Mouse (Mus musculus): ENCODE results near the gene Dgkz.

Gene Dgkz

DNA sequence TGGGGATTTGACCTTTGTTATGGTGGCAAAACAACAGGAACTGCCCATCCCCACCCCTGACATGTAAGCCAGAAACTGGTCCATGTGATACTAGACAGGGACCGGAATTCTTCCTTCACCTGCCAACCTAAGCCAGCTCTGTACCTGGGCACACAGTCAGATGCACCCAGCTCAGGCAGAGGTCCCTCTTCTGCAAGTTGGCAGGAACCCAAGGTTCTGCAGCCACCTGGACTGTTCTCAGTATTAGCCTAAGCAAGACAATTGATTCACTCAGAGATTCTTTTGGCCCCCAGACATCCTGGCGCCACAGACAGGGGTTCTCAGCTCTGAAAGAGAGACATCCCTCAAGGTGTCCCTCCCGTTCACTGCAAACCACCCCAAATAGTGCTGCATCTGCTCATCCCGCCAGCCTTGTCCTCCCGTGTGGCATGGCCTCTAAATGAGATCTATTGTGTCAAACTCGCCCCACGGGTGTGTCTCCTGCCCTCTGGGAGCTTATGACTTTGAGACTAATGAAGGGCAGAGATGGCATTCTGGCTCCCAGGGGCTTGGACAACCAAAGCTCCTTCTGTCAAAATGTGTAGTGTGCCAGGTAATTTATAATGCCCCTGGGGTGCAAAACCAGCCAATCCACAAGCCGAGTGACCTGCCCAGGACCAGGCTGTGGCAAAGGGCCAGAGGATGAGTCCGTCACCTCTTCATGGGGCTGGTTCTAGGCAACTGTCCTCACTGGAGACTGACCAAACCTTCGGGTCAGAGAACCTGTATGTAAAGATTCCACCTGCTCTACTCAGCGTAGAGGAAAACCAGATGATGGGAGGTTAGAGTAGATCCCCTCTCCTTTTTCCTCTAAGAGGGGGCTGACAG, 15.9 kb downstream of the Dgkz start:
- DNase-seq = peak; percentile 41

DNA sequence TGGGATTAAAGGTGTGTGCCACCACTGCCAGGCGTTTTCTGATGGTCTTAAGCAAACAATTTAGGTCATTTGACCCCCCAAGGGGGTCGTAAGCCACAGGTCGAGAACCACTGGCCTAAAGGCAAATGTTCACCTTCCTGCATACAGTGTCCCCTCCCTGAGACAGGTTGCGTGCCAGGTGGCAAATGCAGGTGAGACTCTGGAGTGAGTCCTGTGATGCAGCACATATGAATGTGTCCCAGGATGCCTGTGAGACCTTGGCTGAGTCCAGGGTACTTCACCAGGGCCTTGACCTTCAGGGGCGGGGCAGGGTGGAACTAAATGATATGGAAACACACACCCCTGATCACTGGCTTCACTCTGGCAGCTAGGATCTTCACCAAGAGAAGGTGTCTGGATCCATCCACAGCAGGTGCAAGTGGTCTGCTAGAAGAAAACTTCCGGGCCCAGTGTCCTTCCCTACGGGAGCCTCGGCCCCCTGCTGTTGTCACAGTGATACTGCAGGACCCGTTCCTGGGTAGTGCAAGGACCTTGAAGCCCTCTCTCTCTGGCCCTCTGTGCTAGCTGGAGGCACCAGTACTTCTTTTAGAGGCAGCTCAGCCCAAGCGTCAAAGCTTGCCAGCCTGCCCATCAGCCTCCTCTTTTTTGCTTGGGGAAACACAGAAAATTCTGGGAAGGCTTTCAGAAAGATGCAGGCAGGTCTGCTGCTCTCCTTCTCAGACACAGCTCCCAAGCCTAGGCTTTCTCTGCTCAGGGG, 16.8 kb downstream of the Dgkz start:
- peak; percentile 64 for DNase-seq

DNA sequence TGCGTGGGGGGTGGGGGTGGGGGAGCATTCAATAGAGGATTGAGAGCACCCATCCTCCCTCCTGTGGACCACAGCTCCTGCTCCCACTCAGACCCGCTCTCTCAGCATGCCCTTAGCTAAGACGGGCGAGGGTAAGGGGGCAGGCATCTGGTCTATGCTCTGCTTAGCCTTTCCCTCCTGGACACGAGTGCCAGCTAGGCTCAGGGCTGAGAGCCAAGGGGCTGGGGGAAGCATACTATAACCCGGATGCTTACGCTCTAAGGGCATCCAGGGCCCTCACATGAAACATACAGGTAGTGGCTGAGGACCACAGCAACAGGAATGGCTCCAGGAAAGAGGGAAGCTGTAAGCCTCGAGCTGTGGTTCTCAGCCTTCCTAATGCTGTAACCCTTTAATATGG, 17.6 kb downstream of the Dgkz start:
- DNase-seq = no peak

- no peak for DNase-seq
Observed at GRCm38 (mm10) chr2:91957096-91957495, 18.6 kb downstream of the Dgkz start.

DNA sequence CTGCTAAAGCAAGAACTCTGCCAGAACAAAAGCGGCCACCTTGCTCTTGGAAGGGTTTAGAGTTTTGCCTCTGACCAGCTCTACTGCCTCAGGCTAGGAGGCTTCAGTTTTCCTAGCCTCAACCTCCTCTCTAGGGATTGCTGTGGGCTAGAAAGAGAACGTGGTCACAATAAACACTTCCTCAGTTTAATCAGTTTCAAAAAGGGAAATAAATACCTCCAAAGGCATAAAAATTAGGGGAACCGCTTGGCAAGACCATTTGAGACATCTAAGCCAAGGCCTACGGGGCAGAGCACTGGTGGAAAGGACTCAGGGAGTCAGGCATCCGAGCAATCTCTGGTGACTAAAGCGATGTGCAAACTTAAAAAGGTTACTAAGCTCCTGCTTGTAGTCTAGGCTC, 19.8 kb downstream of the Dgkz start:
- DNase-seq = no peak

DNA sequence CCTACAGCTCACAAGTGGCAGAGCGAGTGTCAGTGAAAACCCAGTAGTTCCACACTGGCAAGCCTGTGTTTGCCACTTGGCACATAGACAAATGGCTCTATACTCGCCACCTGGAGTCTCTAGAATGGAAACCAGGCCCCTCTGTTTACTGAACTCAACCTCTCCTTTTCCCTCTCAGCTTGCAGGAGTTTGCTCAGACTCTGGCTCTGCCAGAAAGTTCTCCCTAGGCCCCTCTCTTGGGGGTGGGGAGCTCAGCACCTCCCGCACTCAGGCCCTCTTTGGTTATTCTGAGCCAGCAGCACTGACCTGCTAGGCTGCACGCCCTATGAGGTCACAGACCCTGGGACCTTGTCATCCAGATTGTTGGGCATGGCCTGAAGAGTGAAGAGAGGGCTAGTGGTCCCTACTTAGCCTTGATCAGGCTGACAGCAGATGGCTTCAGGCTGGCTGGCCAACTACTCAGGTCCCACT, 20.5 kb downstream of the Dgkz start:
- no peak for DNase-seq

DNA sequence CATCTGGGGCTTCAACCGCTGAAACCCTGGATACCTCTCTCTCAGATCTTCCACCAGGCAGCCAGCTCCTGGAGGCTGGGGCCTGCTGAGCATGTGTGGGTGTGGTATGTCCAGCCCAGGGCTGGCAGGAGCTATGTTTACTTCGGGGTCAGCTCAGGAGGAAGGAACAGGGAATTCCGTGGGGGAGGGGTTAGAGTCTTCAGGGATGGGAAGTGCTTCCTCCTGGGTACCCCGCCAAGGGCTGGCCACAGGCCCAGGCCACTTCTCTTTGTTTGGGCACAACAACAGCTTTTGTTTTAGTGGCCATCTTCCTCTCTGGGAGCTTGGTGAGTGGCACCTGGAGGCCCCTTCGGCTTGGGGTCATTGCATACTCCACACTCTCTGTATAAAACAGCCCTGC, 21.8 kb downstream of the Dgkz start:
- DNase-seq = peak; percentile 64

DNA sequence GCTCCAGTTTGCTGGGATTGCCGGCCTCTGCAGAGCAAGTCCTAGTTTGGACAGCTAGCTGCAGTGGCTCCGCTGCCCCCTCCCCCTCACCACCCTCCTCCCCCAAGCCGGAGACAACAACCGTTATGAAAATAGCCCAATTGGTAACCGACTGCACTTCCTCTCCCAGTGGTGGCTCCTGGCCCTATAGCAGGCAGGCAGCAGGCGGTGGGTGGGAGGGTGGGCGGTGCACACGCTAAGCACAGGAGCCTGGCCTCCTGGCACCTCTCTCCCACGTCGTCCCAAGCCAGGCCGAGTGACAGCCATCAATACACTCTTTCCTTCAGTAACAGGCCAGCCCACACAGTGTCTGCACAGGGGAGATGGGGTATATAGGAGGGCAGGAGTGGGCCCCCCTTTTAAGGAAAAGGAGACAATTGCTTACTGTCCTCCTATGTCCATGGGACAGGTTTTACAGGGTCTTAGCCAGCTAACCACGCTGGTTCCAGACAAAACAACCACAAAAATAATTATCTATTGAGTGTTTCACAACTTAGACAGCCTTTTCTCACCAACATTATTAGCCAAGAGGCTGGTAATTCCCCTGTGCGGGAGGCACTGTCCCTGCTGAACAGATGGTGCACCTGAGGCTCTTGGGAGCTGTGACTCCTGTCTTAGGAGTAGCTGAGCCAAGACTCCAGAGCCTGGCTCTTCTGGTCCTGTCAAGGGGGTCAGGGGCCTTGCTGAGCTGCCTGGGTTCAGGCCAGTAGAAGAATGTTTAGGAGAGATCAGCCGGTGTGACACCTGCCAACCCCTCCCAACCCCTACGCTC, 25.2 kb downstream of the Dgkz start:
- peak; percentile 21 for DNase-seq

DNA sequence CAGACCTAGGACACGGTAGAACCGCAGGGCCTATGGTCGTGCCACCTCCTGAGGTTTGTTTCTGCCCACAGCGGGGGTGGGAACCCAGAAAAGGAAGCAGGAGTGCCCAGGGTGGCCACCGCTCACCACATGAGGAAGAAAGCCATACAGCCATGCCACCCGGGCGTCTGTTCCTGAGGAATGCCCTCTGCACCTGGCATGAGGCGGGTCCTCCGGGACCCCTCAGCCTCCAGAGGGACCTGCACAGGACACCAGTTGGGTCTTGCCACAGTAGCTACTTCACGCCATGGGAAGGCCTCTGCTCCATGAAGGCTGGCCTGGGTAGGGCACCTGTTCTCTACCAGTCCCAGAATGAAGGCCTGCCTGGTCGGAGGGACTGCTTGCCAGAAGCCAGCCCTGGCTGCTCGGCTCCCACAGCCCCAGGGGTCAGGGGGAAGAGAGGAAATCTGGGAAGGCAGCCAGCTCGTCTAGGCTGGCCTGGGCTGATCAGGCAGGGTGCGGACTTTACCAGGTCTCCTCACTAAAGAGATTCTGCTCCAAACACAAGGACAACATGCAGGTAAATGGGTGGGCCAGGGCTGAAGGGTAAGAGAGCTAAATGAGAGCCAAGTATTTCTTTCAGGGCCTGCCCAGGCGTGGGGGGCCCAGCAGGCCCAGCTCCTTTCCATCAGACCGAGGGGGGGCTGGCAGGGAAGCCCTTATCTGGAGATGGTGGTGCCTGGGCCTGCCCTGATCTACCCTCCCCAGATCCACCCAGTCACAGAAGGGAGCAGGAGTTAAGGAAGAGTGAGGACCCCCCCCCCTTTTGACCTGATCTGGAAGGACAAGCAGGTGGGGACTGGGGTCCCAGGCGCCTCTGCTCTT, 26.0 kb downstream of the Dgkz start:
- DNase-seq = peak; percentile 78

GRCm38 (mm10) chr2:91948792-91949241, 26.8 kb downstream of the Dgkz start:
- DNase-seq = no peak

DNA sequence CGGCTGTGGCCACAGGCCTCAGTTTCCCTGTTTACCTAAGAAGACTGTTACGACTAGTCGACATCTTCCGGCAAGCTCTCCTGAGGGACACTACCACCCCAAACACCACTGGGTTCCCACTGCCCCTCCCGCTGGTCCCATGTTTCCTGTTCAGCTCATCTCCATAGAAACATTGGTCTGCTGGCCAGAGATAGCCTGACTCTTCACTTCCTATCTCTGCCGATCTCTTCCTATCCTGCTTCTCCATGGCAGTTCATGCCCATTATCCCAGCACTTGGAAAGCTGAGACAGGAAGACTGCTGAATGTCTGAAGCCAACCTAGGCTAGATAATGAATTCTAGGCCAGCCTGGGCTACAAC, 27.5 kb downstream of the Dgkz start:
- no peak for DNase-seq

DNA sequence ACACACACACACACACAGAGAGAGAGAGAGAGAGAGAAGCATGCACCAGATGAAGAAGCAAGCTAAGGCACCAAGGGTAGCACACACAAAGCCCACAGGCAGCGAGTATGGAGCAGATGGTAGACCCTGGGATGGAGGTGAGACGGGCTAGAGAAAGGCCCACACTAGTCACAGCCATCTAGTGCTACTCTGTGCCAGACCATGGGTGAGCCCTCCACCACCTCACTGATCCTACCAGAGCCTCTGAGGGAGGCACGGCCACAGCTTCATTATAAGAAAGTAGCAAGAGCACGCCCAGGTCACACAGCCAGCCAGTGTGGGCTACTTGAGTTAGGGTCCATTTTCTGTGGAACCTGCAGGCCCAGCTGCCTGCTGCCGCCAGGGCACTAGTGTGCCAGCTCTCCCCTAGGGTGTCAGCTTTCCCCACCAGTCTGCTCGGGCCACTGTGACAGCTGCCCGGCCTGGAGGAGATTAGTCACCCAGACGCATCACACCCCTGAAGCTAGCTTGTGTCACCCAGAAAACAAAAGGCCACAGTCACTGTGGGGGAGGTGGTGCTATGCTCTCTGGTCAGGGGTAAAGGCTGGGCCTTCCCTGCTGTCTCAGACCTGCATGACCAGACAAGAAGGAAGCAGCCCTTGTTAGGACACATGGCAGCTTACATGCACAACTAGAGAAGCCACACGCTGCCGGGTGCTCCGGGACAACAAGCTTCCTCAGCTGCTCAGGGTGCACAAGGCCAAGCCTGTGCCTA, 28.1 kb downstream of the Dgkz start:
- no peak for DNase-seq

DNA sequence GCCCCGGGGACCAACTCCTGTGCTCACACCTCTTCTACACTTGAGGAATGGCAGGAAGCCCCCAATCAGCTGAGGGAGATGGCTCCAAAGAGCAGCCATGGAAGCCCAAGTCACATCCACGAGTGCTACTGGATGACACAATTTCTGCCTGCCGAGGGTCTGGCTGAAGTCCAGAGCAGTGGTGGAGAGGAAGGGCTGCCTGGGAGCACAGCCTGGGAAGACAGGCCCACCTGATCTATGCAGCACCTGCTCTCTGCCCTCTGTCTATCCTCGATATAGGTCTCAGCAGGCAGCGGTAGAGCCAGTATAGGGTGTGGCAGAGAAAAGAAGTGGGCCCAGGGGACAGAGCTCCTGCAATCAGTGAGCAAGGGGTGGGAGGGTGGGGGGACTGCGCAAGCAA, 28.8 kb downstream of the Dgkz start:
- DNase-seq = no peak

GRCm38 (mm10) chr2:91945483-91945882, 30.2 kb downstream of the Dgkz start, which contains the start of gene Gm9821:
Gene Gm9821, plus strand, starts transcription at chr2:91945703.
- no peak for DNase-seq

- peak; percentile 81 for DNase-seq
Observed at GRCm38 (mm10) chr2:91944170-91944950, 31.3 kb downstream of the Dgkz start.

- no peak for DNase-seq
Observed at GRCm38 (mm10) chr2:91942356-91942755, 33.3 kb downstream of the Dgkz start.

DNA sequence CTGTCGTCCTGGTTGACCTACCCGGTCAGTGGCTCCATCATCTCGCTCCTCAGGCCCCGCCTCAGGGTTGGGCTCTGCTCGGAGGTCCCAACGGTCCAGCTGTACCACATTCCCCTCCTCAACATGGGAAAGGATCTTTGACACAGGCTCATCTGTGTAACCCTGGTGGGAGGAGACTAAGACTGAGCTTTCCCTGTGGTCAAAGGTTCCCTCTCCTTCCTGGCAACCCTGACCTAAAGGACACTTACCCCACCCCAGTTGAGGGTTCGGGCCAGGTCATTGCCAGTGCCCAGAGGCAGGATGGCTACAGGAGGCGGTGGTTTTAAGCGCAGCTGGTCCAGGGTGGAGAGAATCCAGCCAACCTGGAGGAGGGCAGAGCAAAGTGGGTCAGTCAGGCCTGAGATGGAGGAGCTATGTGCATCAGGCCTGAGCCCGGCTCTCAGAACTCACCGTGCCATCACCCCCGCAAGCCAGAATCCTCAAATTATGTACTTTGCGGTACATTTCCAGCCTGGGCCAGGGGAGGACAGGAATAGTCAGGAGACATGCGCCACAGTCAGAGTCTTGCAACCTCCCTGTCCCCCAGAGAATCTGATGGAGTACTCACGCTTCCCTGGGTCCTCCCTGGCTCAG, 36.2 kb downstream of the Dgkz start:
- DNase-seq = peak; percentile 52

DNA sequence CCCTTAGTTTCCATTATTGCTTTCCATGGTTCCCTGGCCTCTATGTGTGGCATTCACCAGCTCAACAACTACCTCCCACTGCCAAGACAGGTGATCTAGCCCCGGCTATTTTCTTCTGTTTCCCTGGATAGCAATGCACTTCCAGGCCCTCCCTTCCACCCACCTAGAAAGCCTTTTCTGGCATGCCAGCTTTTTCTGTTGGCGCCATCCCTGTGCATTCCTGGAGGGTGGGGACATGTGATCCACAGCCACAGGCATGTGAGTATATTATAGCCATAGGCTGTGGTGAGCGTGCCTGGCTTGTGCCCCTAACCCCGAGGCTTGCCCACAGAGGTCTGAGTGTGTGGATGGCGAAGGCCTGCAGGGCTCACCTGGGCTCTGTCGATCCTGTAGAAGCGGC, 39.5 kb downstream of the Dgkz start:
- DNase-seq = no peak

- DNase-seq = peak; percentile 45
Observed at GRCm38 (mm10) chr2:91934826-91935525, 40.7 kb downstream of the Dgkz start.
